Mouse (Mus musculus) MEL (cell line): Measurements from ENCODE around the gene Mmp2. TPM values are rescaled to one million over a fixed set of nuclear protein-coding genes. Genes with fewer than 3 reads are reported as not detected.

Experiments
- DNase-seq: peaks from one replicate; pipeline ENCODE4 v3.0.0; 2011; ENCODE audit warnings: low read depth, low spot score
- H3K27ac ChIP-seq: 2 replicates; pipeline ENCODE4 v1.5.1; 2012; ENCODE audit warnings: low read depth, mild to moderate bottlenecking, control low read depth, low read length, moderate library complexity; ENCODE audit not compliant: control insufficient read depth
- H3K27me3 ChIP-seq, 2 experiments: fragments of 150-350 bp in 1 of 2; sonication (generic) in 1 of 2; 2 replicates each; pipeline ENCODE4 v1.6.1; 2012; ENCODE audit warnings: low read length in 2 of 2, mild to moderate bottlenecking in 2 of 2, improper control_type of control experiment in 1 of 2, moderate library complexity in 1 of 2; ENCODE audit not compliant: insufficient read depth in 2 of 2, control insufficient read depth in 1 of 2
- H3K36me3 ChIP-seq, 2 experiments: 2 replicates each; pipeline ENCODE4 v1.6.1; 2012 to 2014; ENCODE audit warnings: low read length in 2 of 2, improper control_type of control experiment in 1 of 2, inconsistent platforms in 1 of 2, mild to moderate bottlenecking in 1 of 2; ENCODE audit not compliant: insufficient read depth in 2 of 2, control insufficient read depth in 1 of 2
- H3K4me1 ChIP-seq, 2 experiments: fragments of 150-350 bp in 1 of 2; sonication (generic) in 1 of 2; 2 replicates each; pipeline ENCODE4 v1.6.1; 2012; ENCODE audit warnings: low read length in 2 of 2, improper control_type of control experiment in 1 of 2, mild to moderate bottlenecking in 1 of 2; ENCODE audit not compliant: insufficient read depth in 2 of 2, control insufficient read depth in 1 of 2
- H3K4me3 ChIP-seq, 2 experiments: fragments of 150-350 bp in 1 of 2; sonication (generic) in 1 of 2; 2 replicates each; pipeline ENCODE4 v1.5.1; 2012; ENCODE audit warnings: low read depth in 2 of 2, low read length in 2 of 2, mild to moderate bottlenecking in 2 of 2, moderate library complexity in 2 of 2, control low read depth in 1 of 2, improper control_type of control experiment in 1 of 2; ENCODE audit not compliant: control insufficient read depth in 1 of 2, insufficient read depth in 1 of 2
- H3K79me2 ChIP-seq: 2 replicates; pipeline ENCODE4 v1.6.1; 2012; ENCODE audit warnings: mild to moderate bottlenecking, low read length, moderate library complexity; ENCODE audit not compliant: control insufficient read depth, poor library complexity, insufficient read depth
- H3K9ac ChIP-seq: 2 replicates; pipeline ENCODE4 v1.6.1; 2012; ENCODE audit warnings: low read depth, mild to moderate bottlenecking, control low read depth, low read length, moderate library complexity; ENCODE audit not compliant: control insufficient read depth, poor library complexity, severe bottlenecking
- H3K9me3 ChIP-seq: fragments of 150-350 bp; sonication (generic); replicated peaks from 2 replicates; pipeline ENCODE4 v1.6.1; 2012; ENCODE audit warnings: mild to moderate bottlenecking, low read length, improper control_type of control experiment, moderate library complexity; ENCODE audit not compliant: insufficient read depth
- CHD1 ChIP-seq: IDR thresholded peaks from 2 replicates; pipeline ENCODE4 v1.6.1; 2012; ENCODE audit warnings: low read depth, mild to moderate bottlenecking, inconsistent platforms, low read length, improper control_type of control experiment
- CTCF ChIP-seq, 3 experiments: IDR thresholded peaks in 2 of 3; conservative IDR thresholded peaks in 1 of 3; 2 replicates each; pipeline ENCODE4 v1.5.1; 2011 to 2012; ENCODE audit warnings: low read length in 3 of 3, low read depth in 2 of 3, mild to moderate bottlenecking in 2 of 3, improper control_type of control experiment in 1 of 3, inconsistent platforms in 1 of 3, mixed read lengths in 1 of 3, moderate library complexity in 1 of 3; ENCODE audit not compliant: control insufficient read depth in 1 of 3, insufficient read depth in 1 of 3, poor library complexity in 1 of 3, severe bottlenecking in 1 of 3
- ELF1 ChIP-seq: IDR thresholded peaks from 2 replicates; pipeline ENCODE4 v1.6.1; 2014; ENCODE audit warnings: low read depth, mild to moderate bottlenecking, inconsistent platforms, low read length, improper control_type of control experiment, moderate library complexity
- EP300 ChIP-seq, 2 experiments: IDR thresholded peaks; 2 replicates each; pipeline ENCODE4 v1.6.1; 2011; ENCODE audit warnings: improper control_type of control experiment in 2 of 2, low read length in 2 of 2, low read depth in 1 of 2, mild to moderate bottlenecking in 1 of 2
- ETS1 ChIP-seq: IDR thresholded peaks from 2 replicates; pipeline ENCODE4 v1.6.1; 2012; ENCODE audit warnings: low read depth, mild to moderate bottlenecking, inconsistent platforms, low read length, improper control_type of control experiment, moderate library complexity
- GABPA ChIP-seq: IDR thresholded peaks from 2 replicates; pipeline ENCODE4 v1.6.1; 2012; ENCODE audit warnings: low read depth, mild to moderate bottlenecking, inconsistent platforms, low read length, improper control_type of control experiment, moderate library complexity
- JUND ChIP-seq: IDR thresholded peaks from 2 replicates; pipeline ENCODE4 v1.6.1; 2011; ENCODE audit warnings: low read depth, mild to moderate bottlenecking, improper control_type of control experiment, low read length
- MAFK ChIP-seq: IDR thresholded peaks from 2 replicates; pipeline ENCODE4 v1.6.1; 2011; ENCODE audit warnings: low read depth, mild to moderate bottlenecking, low read length, improper control_type of control experiment, borderline replicate concordance
- MAX ChIP-seq: IDR thresholded peaks from 2 replicates; pipeline ENCODE4 v1.6.1; 2011; ENCODE audit warnings: low read length, improper control_type of control experiment
- MAZ ChIP-seq: IDR thresholded peaks from 2 replicates; pipeline ENCODE4 v1.6.1; 2012; ENCODE audit warnings: low read depth, mild to moderate bottlenecking, inconsistent platforms, low read length, improper control_type of control experiment
- MXI1 ChIP-seq: IDR thresholded peaks from 2 replicates; pipeline ENCODE4 v1.6.1; 2011; ENCODE audit warnings: mild to moderate bottlenecking, low read depth, low read length, improper control_type of control experiment
- POLR2A ChIP-seq, 2 experiments: IDR thresholded peaks; 2 replicates each; pipeline ENCODE4 v1.6.1; 2011 to 2012; ENCODE audit warnings: low read length in 2 of 2, mild to moderate bottlenecking in 2 of 2, control low read depth in 1 of 2, improper control_type of control experiment in 1 of 2, low read depth in 1 of 2, moderate library complexity in 1 of 2; ENCODE audit not compliant: control insufficient read depth in 1 of 2, insufficient read depth in 1 of 2, poor library complexity in 1 of 2
- POLR2AphosphoS2 ChIP-seq: IDR thresholded peaks from 2 replicates; pipeline ENCODE4 v1.6.1; 2011; ENCODE audit warnings: low read length, improper control_type of control experiment
- POLR2AphosphoS5 ChIP-seq: IDR thresholded peaks from 2 replicates; pipeline ENCODE4 v1.6.1; 2012; ENCODE audit warnings: low read depth, borderline replicate concordance, mild to moderate bottlenecking, inconsistent platforms, low read length, moderate library complexity, mixed read lengths
- RAD21 ChIP-seq: IDR thresholded peaks from 2 replicates; pipeline ENCODE4 v1.6.1; 2011; ENCODE audit warnings: mild to moderate bottlenecking, low read depth, low read length, improper control_type of control experiment
- TBP ChIP-seq: IDR thresholded peaks from 2 replicates; pipeline ENCODE4 v1.8.0; 2011; ENCODE audit warnings: low read depth, low read length, improper control_type of control experiment
- TCF12 ChIP-seq: IDR thresholded peaks from 2 replicates; pipeline ENCODE4 v1.6.1; 2014; ENCODE audit warnings: low read depth, mild to moderate bottlenecking, inconsistent platforms, low read length, improper control_type of control experiment, moderate library complexity
- USF2 ChIP-seq, 2 experiments: IDR thresholded peaks; 2 replicates each; pipeline ENCODE4 v1.6.1; 2011 to 2012; ENCODE audit warnings: improper control_type of control experiment in 2 of 2, low read length in 2 of 2, borderline replicate concordance in 1 of 2, inconsistent platforms in 1 of 2, low read depth in 1 of 2, mild to moderate bottlenecking in 1 of 2; ENCODE audit not compliant: insufficient read depth in 1 of 2
- ZKSCAN1 ChIP-seq: IDR thresholded peaks from 2 replicates; pipeline ENCODE4 v1.6.1; 2012; ENCODE audit warnings: low read depth, mild to moderate bottlenecking, inconsistent platforms, low read length, improper control_type of control experiment, moderate library complexity
- ZMIZ1 ChIP-seq: IDR thresholded peaks from 2 replicates; pipeline ENCODE4 v1.6.1; 2012; ENCODE audit warnings: low read depth, mild to moderate bottlenecking, inconsistent platforms, low read length, improper control_type of control experiment, moderate library complexity
- ZNF384 ChIP-seq: IDR thresholded peaks from 2 replicates; pipeline ENCODE4 v1.6.1; 2012; ENCODE audit warnings: low read depth, mild to moderate bottlenecking, inconsistent platforms, low read length, improper control_type of control experiment
- polyA plus RNA-seq, 2 experiments: library from polyadenylated mRNA; stranded (reverse) in 1 of 2; unstranded in 1 of 2; fragments of >175 nt in 1 of 2; fragments of >200 nt in 1 of 2; gene quantifications; 2 replicates each; pipeline versions ENCODE4 v1.2.1 to v1.2.4; 2012; ENCODE audit warnings: low replicate concordance in 2 of 2, low read depth in 1 of 2; ENCODE audit not compliant: insufficient read length in 2 of 2, insufficient read depth in 1 of 2, missing spikeins in 1 of 2
- total RNA-seq: library from RNA; depleted of rRNA; stranded (reverse); fragments of 300-350 nt; gene quantifications from 2 replicates; pipeline ENCODE4 v1.2.3, GENCODE M21; 2012

Mmp2 gene
- total and polyA plus RNA-seq, 3 experiments, result 0.25 TPM; not detected in 2

GRCm38 (mm10) chr8:92899590-92899989, 72.5 kb downstream of the Mmp2 start:
- Histone ChIP-seq H3K4me1 (no peaks in the 10 kb centered on the region), H3K27me3 (no peaks in the 10 kb centered on the region)
- TF ChIP-seq JUND (no peak), ZMIZ1 (no peak), ZKSCAN1 (no peak), CHD1 (no peak)
- TF ChIP-seq, all 39 proteins: peak for 0
- no peaks in the 10 kb centered on the region for H3K79me2 ChIP-seq
- H3K36me3 ChIP-seq, result no peaks in the 10 kb centered on the region
- H3K27ac ChIP-seq, result no peak overlapping the region
- H3K4me3 ChIP-seq, result no peak overlapping the region
- H3K9me3 ChIP-seq, result no peaks in the 10 kb centered on the region
- DNase-seq, result no peak
- no peak overlapping the region for H3K9ac ChIP-seq

- Histone ChIP-seq H3K9me3 (no peaks in the 10 kb centered on the region), H3K36me3 (no peaks in the 10 kb centered on the region), H3K4me3 (no peak within 1 kb of the TSS), H3K27ac (no peak within 1 kb of the TSS), H3K4me1 (no peaks in the 10 kb centered on the region), H3K79me2 (no peaks in the 10 kb centered on the region), H3K27me3 (no peaks in the 10 kb centered on the region), H3K9ac (no peak within 1 kb of the TSS)
- TF ChIP-seq POLR2A (IDR thresholded peaks at IDR 0.05; ENCODE audit: control insufficient read depth in 1 of 2, insufficient read depth in 1 of 2, low read depth in 1 of 2, low read length in 2 of 2, poor library complexity in 1 of 2) (no peak), TBP (no peak), MXI1 (no peak), POLR2AphosphoS2 (no peak), TCF12 (no peak), ZNF384 (no peak), ELF1 (no peak), ETS1 (no peak), USF2 (IDR thresholded peaks at IDR 0.05; ENCODE audit: borderline replicate concordance in 1 of 2, insufficient read depth in 1 of 2, low read depth in 1 of 2, low read length in 2 of 2) (no peak), CHD1 (no peak), MAZ (no peak), MAFK (no peak), RAD21 (no peak), MAX (no peak), EP300 (IDR thresholded peaks at IDR 0.05; ENCODE audit: low read depth in 1 of 2, low read length in 2 of 2) (no peak), ZMIZ1 (no peak), POLR2AphosphoS5 (no peak), CTCF (IDR thresholded peaks at IDR 0.05 in 2 of 3, conservative IDR thresholded peaks at IDR 0.05 in 1 of 3; ENCODE audit: control insufficient read depth in 1 of 3, insufficient read depth in 1 of 3, low read depth in 2 of 3, low read length in 3 of 3, poor library complexity in 1 of 3, severe bottlenecking in 1 of 3) (no peak), GABPA (no peak)
- DNase-seq, result no peak
These were observed 74.0 kb downstream of the Mmp2 start, which contains the start of gene Capns2 for GRCm38 (mm10) chr8:92901107-92901506. TSS of gene Capns2 (plus strand) at chr8:92901407.
